Mouse (Mus musculus) heart, embryonic 14.5 days (tissue): ENCODE data around the gene Chad. TPM values are rescaled to one million over a fixed set of nuclear protein-coding genes. Genes with fewer than 3 reads are reported as not detected.

Source experiments
- ATAC-seq: fragments of 200-750 bp; cut with Nextera tagmentation; 2 replicates; pipeline ENCODE4 v1.8.0; 2017; ENCODE audit warnings: low read depth, moderate TSS enrichment; ENCODE audit not compliant: insufficient number of reproducible peaks, insufficient read depth, low FRiP score
- H3K27ac ChIP-seq, 2 experiments: fragments of 200-500 bp in 1 of 2; fragments of 300-500 bp in 1 of 2; sonication (generic) in 1 of 2; replicated peaks in 1 of 2; 2 replicates each; pipeline ENCODE4 v1.5.1; 2012 to 2014; ENCODE audit warnings: low read depth in 2 of 2, low read length in 2 of 2, control low read depth in 1 of 2, mild to moderate bottlenecking in 1 of 2, mixed read lengths in 1 of 2; ENCODE audit not compliant: control insufficient read depth in 1 of 2, insufficient read depth in 1 of 2
- H3K27me3 ChIP-seq: fragments of 300-500 bp; sonication (generic); 2 replicates; pipeline ENCODE4 v1.6.1; 2014; ENCODE audit warnings: mild to moderate bottlenecking, low read length, control low read depth; ENCODE audit not compliant: control insufficient read depth, insufficient read depth
- H3K36me3 ChIP-seq: fragments of 300-500 bp; sonication (generic); 2 replicates; pipeline ENCODE4 v1.6.1; 2014; ENCODE audit warnings: mild to moderate bottlenecking, control low read depth, low read length, mixed read lengths; ENCODE audit not compliant: control insufficient read depth, insufficient read depth
- H3K4me1 ChIP-seq, 2 experiments: fragments of 200-500 bp in 1 of 2; fragments of 300-500 bp in 1 of 2; sonication (generic) in 1 of 2; 2 replicates each; pipeline ENCODE4 v1.6.1; 2012 to 2014; ENCODE audit warnings: low read length in 2 of 2, control low read depth in 1 of 2, mixed read lengths in 1 of 2; ENCODE audit not compliant: control insufficient read depth in 2 of 2, insufficient read depth in 2 of 2
- H3K4me2 ChIP-seq: fragments of 300-500 bp; sonication (generic); 2 replicates; pipeline ENCODE4 v1.6.1; 2014; ENCODE audit warnings: mild to moderate bottlenecking, low read length
- H3K4me3 ChIP-seq, 2 experiments: fragments of 200-500 bp in 1 of 2; fragments of 300-500 bp in 1 of 2; sonication (generic) in 1 of 2; 2 replicates each; pipeline ENCODE4 v1.5.1; 2012 to 2014; ENCODE audit warnings: low read length in 2 of 2, mild to moderate bottlenecking in 2 of 2, control low read depth in 1 of 2, low read depth in 1 of 2, moderate library complexity in 1 of 2; ENCODE audit not compliant: control insufficient read depth in 1 of 2, insufficient read depth in 1 of 2
- H3K9ac ChIP-seq: fragments of 300-500 bp; sonication (generic); 2 replicates; pipeline ENCODE4 v1.6.1; 2014; ENCODE audit warnings: mild to moderate bottlenecking, low read length
- H3K9me3 ChIP-seq: fragments of 300-500 bp; sonication (generic); 2 replicates; pipeline ENCODE4 v1.6.1; 2016; ENCODE audit warnings: low read length, control low read depth; ENCODE audit not compliant: control insufficient read depth
- WGBS: fragments of 180-500 bp; shearing (Covaris S2); extraction: QIAGEN DNeasy Blood & Tissue Kit; methylation state at CpG from one replicate; pipeline ENCODE4 v1.1.7; 2014; 5-methylcytosine and 5-hydroxymethylcytosine counted together
- polyA plus RNA-seq: library from polyadenylated mRNA; unstranded; fragments of >200 nt; fragmentation: Nextera tagmentation; extraction: Ambion mirVana; gene quantifications from 2 replicates; pipeline ENCODE4 v1.2.1, GENCODE M21; 2014

Chad gene
- polyA plus RNA-seq, 1 experiment from 2014 or later: 0.42 TPM

DNA sequence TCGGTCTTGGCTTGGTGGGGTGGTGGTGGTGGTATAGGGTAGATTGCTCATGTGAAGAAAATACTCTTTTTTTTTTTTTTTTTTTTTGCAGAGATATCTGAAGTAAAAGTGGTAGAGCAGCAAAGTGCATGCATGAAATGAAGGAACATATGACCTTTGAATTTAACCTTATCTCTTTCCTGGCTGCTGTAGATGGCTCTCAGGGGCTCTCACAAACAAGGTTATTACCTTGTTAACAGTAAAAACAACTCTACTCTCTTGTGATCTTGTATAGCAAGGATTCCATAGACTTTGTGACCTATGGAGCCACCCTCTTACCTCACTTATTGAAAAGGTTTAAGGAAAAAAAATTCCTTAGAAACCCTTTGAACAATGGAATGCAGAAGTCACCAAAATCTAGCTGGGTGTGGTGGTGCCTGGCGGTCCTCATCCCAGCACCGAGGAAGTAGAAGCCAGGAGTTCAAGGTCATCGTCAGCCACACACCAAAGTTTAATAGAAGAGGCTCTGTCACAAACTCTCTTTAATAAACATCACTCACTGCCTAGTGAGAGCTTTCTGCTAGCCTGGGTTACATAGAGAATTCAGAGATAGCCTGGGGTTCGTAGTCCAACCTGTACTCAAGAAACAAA lies 15.4 kb downstream of the Chad start:
- whole genome bisulfite sequencing: 85% methylated on average over 5 of the region's 5 CpGs

DNA sequence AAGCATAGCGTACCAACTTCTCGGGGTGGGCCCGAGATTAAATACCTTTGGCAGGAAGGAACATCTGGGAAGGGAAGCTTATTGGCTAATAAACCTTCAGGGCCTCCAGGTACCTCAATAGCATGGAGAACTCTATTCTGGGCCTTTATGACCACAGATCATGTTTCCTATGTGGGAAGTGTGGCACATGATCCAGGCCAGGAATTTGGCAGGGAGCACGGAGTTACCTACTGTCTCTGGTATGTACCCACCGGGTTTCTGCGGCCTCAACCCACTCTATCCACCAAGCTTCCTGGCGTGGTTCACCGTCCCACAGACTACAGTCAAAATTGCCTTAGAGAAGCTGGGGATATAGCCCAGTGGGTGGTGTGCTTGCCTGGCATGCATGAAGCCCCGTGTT lies 20.2 kb downstream of the Chad start:
- H3K27me3 ChIP-seq: no peaks in the 10 kb centered on the region
- no peak overlapping the region for H3K27ac ChIP-seq
- no peaks in the 10 kb centered on the region for H3K9me3 ChIP-seq
- ATAC-seq: no peak
- no peak overlapping the region for H3K4me2 ChIP-seq
- 88% methylated on average over 9 of the region's 9 CpGs for WGBS
- 0 out of 4 replicates have a peak, but pooled peaks cover 0 to 3% of the 10 kb centered on the region in 2 experiments for H3K4me1 ChIP-seq
- no peaks in the 10 kb centered on the region for H3K36me3 ChIP-seq
- no peak overlapping the region for H3K4me3 ChIP-seq
- no peak overlapping the region for H3K9ac ChIP-seq

More for the DNA sequence above, 15.4 kb downstream of the Chad start:
- Histone ChIP-seq H3K9me3 (no peaks in the 10 kb centered on the region), H3K9ac (no peak overlapping the region), H3K27ac (no peak overlapping the region), H3K4me2 (no peak overlapping the region), H3K27me3 (no peaks in the 10 kb centered on the region), H3K4me3 (no peak overlapping the region), H3K4me1 (0 out of 4 replicates have a peak, but pooled peaks cover 0 to 2% of the 10 kb centered on the region in 2 experiments), H3K36me3 (no peaks in the 10 kb centered on the region)
- no peak for ATAC-seq

- no peak for ATAC-seq
- no peak overlapping the region for H3K4me2 ChIP-seq
- no peak overlapping the region for H3K27ac ChIP-seq
- H3K27me3 ChIP-seq: no peaks in the 10 kb centered on the region
- H3K9ac ChIP-seq: no peak overlapping the region
- 88% methylated on average over 6 of the region's 6 CpGs for WGBS
- peaks cover 3% of the 10 kb centered on the region in 2 experiments; a peak in 1 of 4 replicates for H3K4me1 ChIP-seq
- H3K4me3 ChIP-seq: no peak overlapping the region
- H3K36me3 ChIP-seq: no peaks in the 10 kb centered on the region
- H3K9me3 ChIP-seq: no peaks in the 10 kb centered on the region
These were observed 22.7 kb downstream of the Chad start for GRCm38 (mm10) chr11:94587511-94587910.

- Histone ChIP-seq H3K27me3 (no peaks in the 10 kb centered on the region), H3K4me2 (no peak overlapping the region), H3K9ac (no peak overlapping the region), H3K27ac (no peak overlapping the region), H3K9me3 (no peaks in the 10 kb centered on the region), H3K36me3 (no peaks in the 10 kb centered on the region), H3K4me3 (no peak overlapping the region), H3K4me1 (peaks cover 0 to 2% of the 10 kb centered on the region in 2 experiments; a peak in 3 of 4 replicates)
- 64% methylated on average over 7 of the region's 7 CpGs for WGBS
- ATAC-seq: no peak
These were observed 31.5 kb downstream of the Chad start for GRCm38 (mm10) chr11:94596311-94596852.

- Histone ChIP-seq H3K27ac (no peak overlapping the region), H3K4me2 (no peak overlapping the region), H3K36me3 (no peaks in the 10 kb centered on the region), H3K4me1 (peaks cover 4 to 5% of the 10 kb centered on the region in 2 experiments), H3K27me3 (no peaks in the 10 kb centered on the region), H3K9me3 (no peaks in the 10 kb centered on the region), H3K9ac (no peak overlapping the region), H3K4me3 (no peak overlapping the region)
- no peak for ATAC-seq
- WGBS: 70% methylated on average over 4 of the region's 4 CpGs
These were observed 32.5 kb downstream of the Chad start for GRCm38 (mm10) chr11:94597319-94597718.

- no peak overlapping the region for H3K27ac ChIP-seq
- H3K9ac ChIP-seq: no peak overlapping the region
- 77% methylated on average over 6 of the region's 6 CpGs for WGBS
- ATAC-seq: no peak
- H3K4me3 ChIP-seq: no peak overlapping the region
- H3K27me3 ChIP-seq: no peaks in the 10 kb centered on the region
- no peaks in the 10 kb centered on the region for H3K9me3 ChIP-seq
- no peak overlapping the region for H3K4me2 ChIP-seq
- H3K36me3 ChIP-seq: no peaks in the 10 kb centered on the region
- H3K4me1 ChIP-seq: peaks cover 4 to 5% of the 10 kb centered on the region in 2 experiments
These were observed 33.7 kb downstream of the Chad start for GRCm38 (mm10) chr11:94598437-94599120.

GRCm38 (mm10) chr11:94600447-94600846 lies 35.6 kb downstream of the Chad start:
- no peak for ATAC-seq
- Histone ChIP-seq H3K36me3 (no peaks in the 10 kb centered on the region), H3K9me3 (no peaks in the 10 kb centered on the region), H3K4me3 (no peak overlapping the region), H3K27me3 (no peaks in the 10 kb centered on the region), H3K9ac (no peak overlapping the region), H3K4me2 (no peak overlapping the region), H3K4me1 (peaks cover 4 to 5% of the 10 kb centered on the region in 2 experiments), H3K27ac (no peak overlapping the region)
- WGBS: 88% methylated on average over 7 of the region's 7 CpGs
